Mouse (Mus musculus) layer of hippocampus, adult 2 months (tissue): ENCODE measurements around the gene Il33. TPM values are rescaled to one million over a fixed set of nuclear protein-coding genes. Genes with fewer than 3 reads are reported as not detected.
"Not testable (repeated sequence)": the region's sequence is repeated elsewhere in the genome, so short reads cannot be mapped to it uniquely, and the experiment has no call there.

Source experiments
- DNase-seq, 2 experiments: peaks; one replicate each; pipeline ENCODE4 v3.0.0; 2022; ENCODE audit warnings: low spot score in 2 of 2
- H3K27ac ChIP-seq: fragments of 200-600 bp; 2 replicates; pipeline ENCODE4 v1.8.1; 2022
- H3K4me3 ChIP-seq: fragments of 200-600 bp; 2 replicates; pipeline ENCODE4 v1.8.1; 2022; ENCODE audit warnings: mild to moderate bottlenecking
- CTCF ChIP-seq: fragments of 200-600 bp; conservative IDR thresholded peaks from 2 replicates; pipeline ENCODE4 v1.8.1; 2022; ENCODE audit warnings: antibody characterized with exemption, mild to moderate bottlenecking, moderate library complexity
- total RNA-seq, 2 experiments: library from RNA; stranded (reverse); gene quantifications; 2 replicates each; pipeline ENCODE4 v1.2.3; 2021

Il33 gene
- total RNA-seq, 2 experiments from 2014 or later = 50.9 to 55.7 TPM

GRCm38 (mm10) chr19:29944935-29945334 is 20.0 kb downstream of the Il33 start:
- TF ChIP-seq CTCF = 0 out of 2 replicates have a peak, but pooled peaks have one; percentile 10
- DNase-seq, H3K27ac ChIP-seq: not testable (repeated sequence)

GRCm38 (mm10) chr19:29945557-29946422 is 20.9 kb downstream of the Il33 start:
- DNase-seq = peak; percentile 20 to 55
- H3K4me3 ChIP-seq = no peak overlapping the region; the same call in 1 of the 2 replicates
- TF ChIP-seq CTCF = 0 out of 2 replicates have a peak, but pooled peaks have one; percentile 23
- H3K27ac ChIP-seq = peak overlapping the region; percentile 52

More at GRCm38 (mm10) chr19:29944935-29945334, 20.0 kb downstream of the Il33 start:
- not testable (repeated sequence) for H3K4me3 ChIP-seq

GRCm38 (mm10) chr19:29946423-29946716 is 21.5 kb downstream of the Il33 start:
- no peak; the same call in 1 of the 2 replicates for TF ChIP-seq CTCF
- DNase-seq = no peak
- Histone ChIP-seq H3K27ac (peak overlapping the region; percentile 52), H3K4me3 (no peak overlapping the region; the same call in 1 of the 2 replicates)

DNA sequence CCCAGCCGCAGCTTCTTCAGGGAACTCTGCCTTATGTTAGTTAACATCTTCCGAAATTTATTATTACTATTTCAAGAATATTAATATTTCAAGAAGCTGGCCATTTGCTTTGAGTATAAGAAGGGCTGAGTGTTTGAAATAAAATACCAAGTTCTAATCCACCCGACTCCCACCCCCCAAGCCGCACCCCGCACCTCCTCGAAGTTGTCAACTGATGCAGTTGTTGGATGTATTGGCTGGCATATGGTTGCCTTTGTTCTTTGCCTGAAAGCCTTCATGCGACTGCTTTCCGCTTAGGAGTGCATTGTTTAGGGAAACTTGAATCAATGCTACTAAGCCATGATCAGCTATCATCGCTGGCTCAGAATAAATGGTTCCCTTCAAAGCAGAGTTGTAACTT is 22.1 kb downstream of the Il33 start:
- no peak for TF ChIP-seq CTCF
- H3K27ac ChIP-seq = no peak overlapping the region
- H3K4me3 ChIP-seq = no peak overlapping the region
- DNase-seq = no peak

- DNase-seq = peak; percentile 72 to 77
- peak overlapping the region; percentile 88 for H3K27ac ChIP-seq
- peak; percentile 85 for TF ChIP-seq CTCF
- peak overlapping the region; percentile 51 for H3K4me3 ChIP-seq
These were observed 23.2 kb downstream of the Il33 start for GRCm38 (mm10) chr19:29947891-29948801.

DNA sequence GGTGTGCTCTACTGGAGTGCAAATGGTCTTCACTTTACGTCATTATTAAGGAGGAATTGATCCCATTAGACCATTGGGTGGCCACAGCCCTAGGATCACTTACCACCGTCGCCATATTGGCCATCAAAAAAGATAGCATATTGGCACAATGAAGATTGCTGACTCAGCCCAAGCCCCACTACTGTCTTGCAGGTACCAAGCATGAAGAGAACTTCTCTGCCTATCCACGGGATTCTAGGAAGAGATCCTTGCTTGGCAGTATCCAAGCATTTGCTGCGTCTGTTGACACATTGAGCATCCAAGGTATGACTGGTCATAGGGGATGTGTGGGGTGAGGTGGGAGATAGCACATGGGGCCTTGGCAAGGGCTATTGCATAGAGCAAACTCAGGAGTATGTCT is 27.6 kb downstream of the Il33 start:
- Histone ChIP-seq H3K4me3 (no peak overlapping the region), H3K27ac (no peak overlapping the region)
- TF ChIP-seq CTCF = no peak
- no peak for DNase-seq

DNA sequence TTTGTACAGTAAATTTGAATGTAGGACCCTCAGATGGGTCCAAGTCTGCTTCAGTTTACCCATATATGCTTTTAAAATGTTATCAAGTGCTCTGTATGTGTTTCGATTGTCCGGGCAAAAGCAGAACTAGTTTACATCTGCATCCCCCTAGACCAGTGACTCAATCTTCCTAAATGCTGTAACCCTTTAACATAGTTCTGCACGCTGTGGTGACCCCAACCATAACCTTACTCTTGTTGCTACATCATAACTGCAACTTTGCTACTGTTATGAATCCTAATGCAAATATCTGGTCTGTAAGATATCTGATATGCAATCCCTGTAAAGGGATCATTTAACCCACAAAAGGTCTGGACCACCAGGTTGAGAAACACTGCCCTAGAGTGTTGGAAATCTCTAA is 28.9 kb downstream of the Il33 start:
- no peak for TF ChIP-seq CTCF
- Histone ChIP-seq H3K4me3 (no peak overlapping the region), H3K27ac (no peak overlapping the region)
- no peak for DNase-seq

GRCm38 (mm10) chr19:29955454-29955853 is 30.5 kb downstream of the Il33 start:
- H3K27ac ChIP-seq = no peak overlapping the region
- no peak for DNase-seq
- H3K4me3 ChIP-seq = no peak overlapping the region
- TF ChIP-seq CTCF = no peak

DNA sequence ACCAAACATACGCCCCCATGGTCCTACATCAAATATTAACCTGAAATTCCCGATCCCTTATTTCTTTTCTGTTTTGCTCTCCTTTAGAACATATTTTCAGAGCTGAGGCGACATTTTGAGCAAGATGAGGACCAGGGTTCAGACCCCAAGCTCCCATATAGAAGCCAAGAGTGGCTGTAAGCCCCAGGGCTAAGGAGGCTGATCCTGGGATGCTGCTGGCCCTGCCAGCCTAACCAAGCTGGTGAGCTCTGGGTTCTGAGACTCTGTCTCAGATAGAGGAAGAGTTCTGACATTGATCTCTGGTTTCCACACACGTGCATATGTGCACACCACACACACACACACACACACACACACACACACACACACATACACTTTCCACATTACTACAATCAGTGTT is 36.0 kb downstream of the Il33 start:
- no peak for TF ChIP-seq CTCF
- Histone ChIP-seq H3K27ac (no peak overlapping the region), H3K4me3 (no peak overlapping the region)
- DNase-seq = no peak

DNA sequence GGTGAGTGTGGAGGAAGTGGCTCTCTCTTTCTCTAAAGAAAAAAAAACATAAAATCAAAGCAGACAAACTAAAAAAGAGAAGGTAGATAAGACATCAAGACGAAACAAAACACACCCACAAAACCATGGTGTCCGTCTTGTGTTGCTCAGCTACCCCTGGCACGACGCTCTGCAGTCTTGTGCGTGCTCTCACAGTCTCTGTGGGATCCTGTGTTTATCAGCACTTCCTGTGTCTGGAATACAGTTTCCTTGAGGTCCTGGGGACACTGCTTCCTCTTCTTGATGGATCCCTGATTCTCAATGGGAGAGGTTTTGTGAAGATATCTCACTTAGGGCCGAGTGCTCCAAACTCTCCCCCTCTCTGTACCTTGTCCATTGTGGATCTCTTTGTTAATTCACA is 36.9 kb downstream of the Il33 start:
- DNase-seq = no peak
- Histone ChIP-seq H3K4me3 (no peak overlapping the region), H3K27ac (no peak overlapping the region)
- TF ChIP-seq CTCF = no peak

DNA sequence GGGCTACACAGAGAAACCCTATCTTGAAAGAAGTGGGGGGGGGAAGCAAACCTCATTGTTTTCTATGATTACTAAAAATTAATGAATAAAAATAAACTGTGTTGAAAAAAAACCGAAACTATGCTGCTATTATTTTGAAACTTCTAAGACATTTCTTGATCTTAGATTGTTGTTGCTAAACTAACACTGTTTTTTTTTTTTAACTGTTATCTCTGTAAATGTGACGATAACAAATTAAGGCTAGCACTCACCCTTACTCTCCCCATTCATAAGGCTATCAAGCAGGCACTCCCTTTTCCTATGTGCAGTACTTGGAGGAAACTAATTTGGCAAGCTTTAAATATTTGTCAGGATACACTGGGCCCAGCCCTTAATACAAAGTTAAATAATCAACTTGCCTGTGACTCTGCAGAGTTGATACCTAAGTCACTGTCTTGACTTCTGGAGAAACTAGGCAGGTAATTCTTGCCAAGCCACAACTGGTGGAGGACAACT is 38.7 kb downstream of the Il33 start:
- TF ChIP-seq CTCF = no peak
- Histone ChIP-seq H3K27ac (no peak overlapping the region), H3K4me3 (no peak overlapping the region)
- no peak for DNase-seq

- H3K4me3 ChIP-seq = no peak overlapping the region
- H3K27ac ChIP-seq = no peak overlapping the region
- no peak for DNase-seq
- no peak for TF ChIP-seq CTCF
These were observed 43.0 kb downstream of the Il33 start for GRCm38 (mm10) chr19:29967960-29968359.

DNA sequence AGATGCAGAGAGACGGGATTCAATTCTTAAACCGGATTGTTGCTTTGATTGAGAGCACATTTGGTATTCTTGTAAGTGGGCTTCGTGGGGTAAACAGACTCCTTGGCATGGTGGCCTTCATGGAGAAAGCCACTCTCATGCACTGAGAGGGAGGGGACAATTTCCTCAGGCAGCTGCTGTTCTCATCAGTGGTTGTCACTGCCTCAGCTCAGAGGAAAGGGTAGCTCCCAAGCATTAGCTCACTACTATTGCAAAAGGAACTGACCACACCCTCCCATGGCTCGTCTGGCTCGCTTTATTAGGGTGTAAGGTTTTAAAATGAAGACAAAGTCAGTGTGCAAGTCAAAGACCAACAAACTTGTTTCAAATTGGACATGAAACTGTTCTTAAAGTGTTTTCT is 48.5 kb downstream of the Il33 start:
- no peak for TF ChIP-seq CTCF
- H3K27ac ChIP-seq = no peak overlapping the region
- H3K4me3 ChIP-seq = no peak overlapping the region
- DNase-seq = no peak
